Mouse (Mus musculus): ENCODE measurements around the gene Gab2. TPM values are rescaled to one million over a fixed set of nuclear protein-coding genes. Genes with fewer than 3 reads are reported as not detected.
"Not testable (repeated sequence)": the region's sequence is repeated elsewhere in the genome, so short reads cannot be mapped to it uniquely, and the experiment has no call there.

Gene Gab2
- total and polyA plus RNA-seq, 2 experiments from 2014 or later = 12.5 to 26.7 TPM

DNA sequence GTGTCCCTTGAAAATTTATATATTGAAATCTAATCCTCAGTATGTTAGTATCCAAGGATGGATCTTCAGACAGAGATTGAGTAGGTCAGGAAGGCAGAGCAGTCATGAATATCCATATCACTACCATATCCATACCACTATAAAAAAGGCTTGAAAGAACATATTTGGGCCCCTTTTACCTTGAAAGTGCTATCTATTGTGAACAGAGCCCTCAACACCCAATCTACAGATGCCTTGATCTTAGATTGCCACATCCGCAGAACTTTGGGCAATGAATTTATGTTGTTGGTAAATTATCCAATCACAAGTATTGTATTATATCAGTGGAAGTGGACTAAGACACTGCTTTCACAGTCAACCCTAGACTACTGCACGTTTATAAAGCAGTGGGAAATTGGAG, 122.5 kb downstream of the Gab2 start:
- H3K27me3 ChIP-seq (ENCODE audit: insufficient read depth, low read length) = no peaks in the 10 kb centered on the region
- no peak overlapping the region for H3K4me3 ChIP-seq (ENCODE audit: low read length)
- WGBS = 83% methylated on average over 2 of the region's 2 CpGs
- H3K4me1 ChIP-seq (ENCODE audit: insufficient read depth, low read length) = no peaks in the 10 kb centered on the region
- no peak overlapping the region for H3K27ac ChIP-seq
- no peak for ATAC-seq
- H3K9me3 ChIP-seq (ENCODE audit: low read length) = no peaks in the 10 kb centered on the region
- no peak overlapping the region for H3K4me2 ChIP-seq (ENCODE audit: low read depth, low read length)
- no peak for DNase-seq (ENCODE audit: low spot score)
- H3K36me3 ChIP-seq (ENCODE audit: insufficient read depth, low read length) = no peaks in the 10 kb centered on the region
- TF ChIP-seq CTCF (IDR thresholded peaks at IDR 0.05; ENCODE audit: low read depth) = no peak
- H3K9ac ChIP-seq (replicated peaks; ENCODE audit: low read length) = no peak overlapping the region

DNA sequence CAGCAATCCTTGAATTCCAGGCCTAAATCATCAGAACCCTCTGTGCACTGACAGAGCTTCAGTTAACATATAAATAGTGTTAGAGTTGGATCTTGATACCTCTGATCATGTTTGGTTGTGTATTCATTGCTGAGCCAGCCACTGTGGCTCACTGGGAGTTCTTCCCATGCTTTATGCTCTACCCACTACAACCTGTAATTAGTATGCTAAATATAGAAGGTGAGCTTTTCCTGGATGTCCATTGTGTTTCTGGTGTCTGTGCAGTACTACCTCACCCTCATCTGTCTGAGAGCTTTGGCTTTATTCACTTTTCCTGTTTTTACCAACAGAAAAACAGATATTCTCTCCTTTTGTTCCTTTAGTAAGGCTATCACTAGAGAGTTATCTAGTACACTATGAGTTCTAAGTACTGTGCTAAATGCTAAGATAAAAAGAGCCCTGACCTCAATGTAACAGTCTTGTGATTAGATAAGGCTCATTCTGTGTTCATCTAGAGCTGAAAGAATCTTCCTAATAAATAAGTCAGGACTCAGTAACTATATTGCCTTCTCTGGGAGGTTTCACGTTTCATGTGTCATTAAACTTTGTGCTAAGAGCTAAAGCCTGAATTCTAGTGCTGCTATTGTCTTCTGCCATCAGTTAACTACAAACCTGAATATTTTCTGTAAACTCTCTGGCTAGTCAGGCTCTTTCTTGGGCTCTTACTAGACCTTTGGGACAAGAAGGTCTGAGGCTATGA, 127.6 kb downstream of the Gab2 start:
- no peaks in the 10 kb centered on the region for H3K36me3 ChIP-seq (ENCODE audit: insufficient read depth, low read length)
- ATAC-seq = no peak
- WGBS = 82% methylated on average over 1 of the region's 1 CpGs
- no peak overlapping the region for H3K27ac ChIP-seq
- no peaks in the 10 kb centered on the region for H3K9me3 ChIP-seq (ENCODE audit: low read length)
- H3K4me1 ChIP-seq (ENCODE audit: insufficient read depth, low read length) = no peaks in the 10 kb centered on the region
- no peak overlapping the region for H3K4me2 ChIP-seq (ENCODE audit: low read depth, low read length)
- no peak overlapping the region for H3K9ac ChIP-seq (replicated peaks; ENCODE audit: low read length)
- DNase-seq (ENCODE audit: low spot score) = no peak
- no peak overlapping the region for H3K4me3 ChIP-seq (ENCODE audit: low read length)
- no peaks in the 10 kb centered on the region for H3K27me3 ChIP-seq (ENCODE audit: insufficient read depth, low read length)
- no peak for TF ChIP-seq CTCF (IDR thresholded peaks at IDR 0.05; ENCODE audit: low read depth)

DNA sequence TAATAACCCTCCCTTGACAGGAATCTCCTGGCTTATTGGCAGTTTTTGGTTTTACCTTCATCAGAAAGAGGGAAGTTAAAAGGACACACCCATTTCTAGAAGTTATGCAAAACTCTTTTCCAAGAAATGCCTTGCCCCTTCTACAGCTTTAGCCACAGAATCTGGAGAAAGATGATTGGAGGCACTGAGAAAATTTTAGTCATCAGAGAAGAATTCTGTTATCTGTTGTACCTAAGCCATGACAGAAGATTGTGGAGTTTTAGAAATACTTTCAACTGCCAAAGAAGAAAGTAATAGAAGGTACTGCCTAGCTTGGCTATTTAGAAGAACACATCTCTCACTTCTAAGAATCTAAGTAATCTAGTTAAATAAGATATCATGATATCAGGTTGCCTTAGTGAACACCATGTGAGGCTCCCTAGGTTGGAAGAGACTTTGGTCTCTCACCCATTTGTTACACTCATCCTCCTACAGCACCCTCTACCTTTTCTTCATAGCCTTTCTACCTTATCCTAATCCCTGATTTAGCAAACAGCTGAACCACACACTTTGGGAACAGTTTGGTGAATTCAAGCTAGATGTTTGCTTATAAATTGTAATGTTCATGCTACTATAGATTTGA, 128.8 kb downstream of the Gab2 start:
- DNase-seq (ENCODE audit: low spot score) (no peak), ATAC-seq (no peak)
- no peaks in the 10 kb centered on the region for H3K4me1 ChIP-seq (ENCODE audit: insufficient read depth, low read length)
- H3K4me2 ChIP-seq (ENCODE audit: low read depth, low read length) = no peak overlapping the region
- H3K36me3 ChIP-seq (ENCODE audit: insufficient read depth, low read length) = no peaks in the 10 kb centered on the region
- no peak overlapping the region for H3K9ac ChIP-seq (replicated peaks; ENCODE audit: low read length)
- H3K9me3 ChIP-seq (ENCODE audit: low read length) = no peaks in the 10 kb centered on the region
- H3K27me3 ChIP-seq (ENCODE audit: insufficient read depth, low read length) = no peaks in the 10 kb centered on the region
- no peak for TF ChIP-seq CTCF (IDR thresholded peaks at IDR 0.05; ENCODE audit: low read depth)
- H3K27ac ChIP-seq = no peak overlapping the region
- no peak overlapping the region for H3K4me3 ChIP-seq (ENCODE audit: low read length)

DNA sequence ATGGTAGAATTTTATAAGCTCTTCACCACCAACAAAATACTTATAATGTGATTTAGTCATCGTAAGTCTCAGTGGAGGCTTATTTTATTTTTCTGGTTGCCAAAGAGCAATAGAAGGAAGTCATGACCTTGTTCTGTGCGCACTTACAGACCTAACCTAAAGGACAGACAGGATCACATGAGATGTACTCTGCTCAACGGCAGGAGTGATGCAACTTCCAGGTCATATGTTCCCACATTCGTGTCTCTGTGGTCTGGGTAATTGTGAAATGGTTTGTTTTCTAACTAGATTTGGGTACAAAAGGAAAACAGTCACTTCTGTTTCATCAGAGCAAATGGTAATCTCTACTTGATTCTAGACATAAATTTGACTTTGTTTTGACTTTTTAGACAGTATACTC, 129.7 kb downstream of the Gab2 start:
- H3K9me3 ChIP-seq (ENCODE audit: low read length) = no peaks in the 10 kb centered on the region
- no peak for DNase-seq (ENCODE audit: low spot score)
- TF ChIP-seq CTCF (IDR thresholded peaks at IDR 0.05; ENCODE audit: low read depth) = no peak
- WGBS = 88% methylated on average over 4 of the region's 4 CpGs
- H3K9ac ChIP-seq (replicated peaks; ENCODE audit: low read length) = no peak overlapping the region
- H3K27ac ChIP-seq = no peak overlapping the region
- no peak overlapping the region for H3K4me2 ChIP-seq (ENCODE audit: low read depth, low read length)
- no peaks in the 10 kb centered on the region for H3K36me3 ChIP-seq (ENCODE audit: insufficient read depth, low read length)
- no peak for ATAC-seq
- no peak overlapping the region for H3K4me3 ChIP-seq (ENCODE audit: low read length)
- H3K4me1 ChIP-seq (ENCODE audit: insufficient read depth, low read length) = no peaks in the 10 kb centered on the region
- H3K27me3 ChIP-seq (ENCODE audit: insufficient read depth, low read length) = no peaks in the 10 kb centered on the region

DNA sequence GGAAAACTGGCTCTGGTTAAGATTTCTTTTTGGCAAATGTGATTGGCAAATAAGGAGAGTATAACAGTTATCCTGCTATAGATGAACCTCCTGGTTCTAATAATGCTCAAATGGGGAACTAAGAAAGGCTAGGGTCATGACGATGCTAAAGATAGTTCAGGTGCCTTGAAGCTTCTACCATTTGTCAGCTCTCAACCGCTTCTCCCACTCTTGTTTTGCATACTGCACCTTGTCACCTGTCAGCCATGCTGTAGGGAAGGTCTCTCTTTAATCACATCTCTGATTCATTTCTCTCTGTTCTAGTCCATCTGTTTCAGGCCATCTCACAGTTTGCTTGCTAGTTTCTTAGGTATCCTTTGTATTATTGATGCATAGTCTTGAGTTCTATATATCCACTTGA, 142.4 kb downstream of the Gab2 start:
- H3K9ac ChIP-seq (replicated peaks; ENCODE audit: low read length) = no peak overlapping the region
- DNase-seq (ENCODE audit: low spot score) (no peak), ATAC-seq (no peak)
- H3K4me2 ChIP-seq (ENCODE audit: low read depth, low read length) = no peak overlapping the region
- TF ChIP-seq CTCF (IDR thresholded peaks at IDR 0.05; ENCODE audit: low read depth) = no peak
- no peak overlapping the region for H3K27ac ChIP-seq
- no peaks in the 10 kb centered on the region for H3K36me3 ChIP-seq (ENCODE audit: insufficient read depth, low read length)
- 90% methylated on average over 2 of the region's 2 CpGs for WGBS
- H3K9me3 ChIP-seq (ENCODE audit: low read length) = no peaks in the 10 kb centered on the region
- H3K4me3 ChIP-seq (ENCODE audit: low read length) = no peak overlapping the region
- H3K27me3 ChIP-seq (ENCODE audit: insufficient read depth, low read length) = no peaks in the 10 kb centered on the region
- H3K4me1 ChIP-seq (ENCODE audit: insufficient read depth, low read length) = no peaks in the 10 kb centered on the region

DNA sequence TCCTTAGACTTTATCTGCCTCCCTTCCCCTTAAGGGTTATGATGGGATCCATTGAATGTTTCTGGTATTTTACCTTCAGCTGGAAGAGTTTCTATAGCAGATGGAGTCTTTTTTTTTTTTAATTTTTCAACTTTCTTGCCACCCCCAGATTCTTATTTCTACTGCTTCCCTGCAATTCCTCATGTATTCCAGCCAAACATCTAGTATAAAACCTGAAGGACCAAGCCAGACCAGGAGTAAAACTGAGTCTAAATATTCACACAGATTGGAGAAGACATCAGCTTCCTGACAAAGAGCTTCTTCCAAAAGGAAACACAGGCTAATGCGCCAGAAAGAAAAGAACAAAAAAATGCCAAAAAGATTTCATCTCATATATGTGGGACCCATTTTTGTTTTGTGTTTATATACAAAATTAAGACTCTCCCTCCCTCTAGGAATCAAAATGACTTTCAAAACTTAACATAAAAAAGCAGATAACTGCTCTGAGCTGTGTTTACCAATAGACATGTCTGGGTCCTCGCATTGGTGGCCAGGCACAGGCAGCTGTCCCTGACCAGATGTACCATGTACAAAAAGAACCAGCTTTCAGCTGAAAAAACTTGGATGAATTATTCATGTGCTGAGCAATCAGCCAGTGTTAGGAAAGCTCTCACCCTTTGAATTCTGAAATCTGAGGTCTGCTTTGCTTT, 164.0 kb downstream of the Gab2 start:
- whole genome bisulfite sequencing = 64% methylated on average over 2 of the region's 2 CpGs
- no peak overlapping the region for H3K4me2 ChIP-seq (ENCODE audit: low read depth, low read length)
- ATAC-seq (no peak), DNase-seq (ENCODE audit: low spot score) (no peak)
- H3K36me3 ChIP-seq (ENCODE audit: insufficient read depth, low read length) = no peaks in the 10 kb centered on the region
- no peak overlapping the region for H3K9ac ChIP-seq (replicated peaks; ENCODE audit: low read length)
- no peak for TF ChIP-seq CTCF (IDR thresholded peaks at IDR 0.05; ENCODE audit: low read depth)
- no peak overlapping the region for H3K27ac ChIP-seq
- no peaks in the 10 kb centered on the region for H3K27me3 ChIP-seq (ENCODE audit: insufficient read depth, low read length)
- H3K9me3 ChIP-seq (ENCODE audit: low read length) = no peaks in the 10 kb centered on the region
- H3K4me1 ChIP-seq (ENCODE audit: insufficient read depth, low read length) = no peaks in the 10 kb centered on the region
- H3K4me3 ChIP-seq (ENCODE audit: low read length) = no peak overlapping the region

DNA sequence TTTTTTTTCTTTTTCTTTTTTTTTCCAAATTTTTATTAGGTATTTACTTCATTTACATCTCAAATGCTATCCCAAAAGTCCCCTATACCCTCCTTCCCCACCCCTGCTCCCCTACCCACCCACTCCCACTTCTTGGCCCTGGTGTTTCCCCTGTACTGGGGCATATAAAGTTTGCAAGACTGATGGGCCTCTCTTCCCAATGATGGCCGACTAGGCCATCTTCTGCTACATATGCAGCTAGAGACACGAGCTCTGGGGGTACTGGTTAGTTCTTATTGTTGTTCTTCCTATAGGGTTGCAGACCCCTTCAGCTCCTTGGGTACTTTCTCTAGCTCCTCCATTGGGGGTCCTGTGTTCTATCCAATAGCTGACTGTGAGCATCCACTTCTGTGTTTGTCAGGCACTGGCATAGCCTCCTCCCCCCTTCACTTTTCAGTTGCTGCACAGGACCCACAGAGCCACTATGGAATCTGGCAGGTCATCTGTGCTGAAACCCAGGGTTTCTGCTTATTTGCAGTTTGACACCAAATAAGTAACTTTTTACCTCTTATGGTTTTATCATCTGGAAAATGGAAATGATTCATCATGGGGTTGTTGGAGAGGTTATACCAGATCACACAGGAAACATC, 164.7 kb downstream of the Gab2 start:
- H3K4me3 ChIP-seq (ENCODE audit: low read length); H3K9ac ChIP-seq (replicated peaks; ENCODE audit: low read length); DNase-seq (ENCODE audit: low spot score); ATAC-seq; H3K36me3 ChIP-seq (ENCODE audit: insufficient read depth, low read length); H3K4me1 ChIP-seq (ENCODE audit: insufficient read depth, low read length); H3K4me2 ChIP-seq (ENCODE audit: low read depth, low read length); H3K9me3 ChIP-seq (ENCODE audit: low read length); H3K27me3 ChIP-seq (ENCODE audit: insufficient read depth, low read length); H3K27ac ChIP-seq: not testable (repeated sequence)
- 58% methylated on average over 2 of the region's 2 CpGs for WGBS

Data from hindbrain, postnatal 0 days (tissue).